Mouse (Mus musculus) bone marrow macrophage, adult 2 months (primary cell): ENCODE data around the gene Rgs2.

ENCODE experiments used
- CTCF ChIP-seq: IDR thresholded peaks from 2 replicates; pipeline ENCODE4 v1.5.1; 2012; ENCODE audit warnings: low read depth, mild to moderate bottlenecking, low read length, moderate library complexity
- POLR2A ChIP-seq: IDR thresholded peaks from 2 replicates; pipeline ENCODE4 v1.6.1; 2012; ENCODE audit warnings: mild to moderate bottlenecking, low read depth, low read length, borderline replicate concordance

GRCm38 (mm10) chr1:143974637-143975036 is 29.3 kb downstream of the Rgs2 start:
- TF ChIP-seq CTCF (no peak), POLR2A (no peak)
